Mouse (Mus musculus) erythroblast, embryonic 14.5 days (primary cell): Measurements from ENCODE around the gene Zfp978.
"Not testable (repeated sequence)": the region's sequence is repeated elsewhere in the genome, so short reads cannot be mapped to it uniquely, and the experiment has no call there.

Experiments used
- GATA1 ChIP-seq: IDR thresholded peaks from 2 replicates; pipeline ENCODE4 v1.6.1; 2012; ENCODE audit warnings: low read length, inconsistent platforms, mixed read lengths
- TAL1 ChIP-seq: IDR thresholded peaks from 3 replicates; pipeline ENCODE4 v1.6.1; 2012; ENCODE audit warnings: low read length, inconsistent platforms, mixed read lengths

- not testable (repeated sequence) for TF ChIP-seq TAL1, GATA1
Measured at GRCm38 (mm10) chr4:147399505-147399904, 38.4 kb downstream of the Zfp978 start.
